Mouse (Mus musculus): ENCODE results near the gene Cd46.
A peak's percentile ranks its signal among the peaks of the same experiment; 100 is the strongest.

Gene Cd46

DNA sequence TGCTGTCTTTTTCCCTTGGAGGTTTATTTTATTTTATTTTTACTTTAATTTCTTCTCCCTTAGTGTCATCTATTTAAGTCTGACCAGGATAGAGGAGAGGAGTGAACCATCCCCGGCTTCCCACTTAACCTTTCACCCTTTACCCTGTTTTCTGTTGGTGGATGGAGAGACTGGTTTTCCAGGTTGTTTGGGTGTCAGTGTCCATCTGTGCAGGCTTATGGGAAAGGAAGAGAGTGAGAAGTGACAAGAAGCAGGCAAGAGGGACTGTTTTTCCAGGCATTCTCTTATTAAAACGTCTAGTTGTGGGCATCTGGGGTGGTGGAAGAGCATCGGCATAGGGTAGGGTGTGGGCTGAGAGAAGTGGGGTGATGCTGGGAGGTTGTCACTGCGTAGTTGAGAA, 74.4 kb downstream of the Cd46 start:
- DNase-seq, result no peak

DNA sequence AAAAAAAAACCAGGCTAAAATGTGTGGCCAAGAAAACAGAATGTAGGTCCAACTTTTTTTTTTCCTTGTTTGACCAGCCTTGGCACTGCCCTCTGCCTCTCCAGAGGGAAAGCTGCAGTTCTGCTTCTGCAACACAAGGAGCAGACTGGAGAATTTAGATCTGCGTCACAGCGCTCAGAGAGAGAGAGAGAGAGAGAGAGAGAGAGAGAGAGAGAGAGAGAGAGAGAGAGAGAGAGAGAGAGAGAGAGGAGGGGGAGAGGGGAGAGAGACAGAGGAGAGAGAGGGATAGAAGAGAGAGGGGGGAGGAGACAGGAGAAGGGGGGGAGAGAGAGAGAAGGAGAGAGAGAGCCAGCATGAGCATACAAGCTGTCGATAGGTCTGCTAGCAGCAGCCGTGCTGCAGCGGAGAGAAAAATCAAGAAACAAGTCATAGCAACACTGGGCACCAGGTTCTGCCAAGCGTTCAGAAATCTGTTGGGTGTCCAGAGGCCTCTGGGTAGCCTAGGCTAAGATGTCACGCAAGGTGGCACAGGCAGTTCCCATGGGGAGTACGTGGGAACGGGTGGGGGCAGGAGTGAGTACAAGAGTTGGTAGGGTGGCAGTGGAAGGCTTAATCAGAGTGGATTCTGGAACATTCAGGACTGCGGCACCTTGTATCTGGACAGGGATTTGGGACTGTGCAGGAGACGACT, 75.1 kb downstream of the Cd46 start:
- peak; percentile 44 for DNase-seq

DNA sequence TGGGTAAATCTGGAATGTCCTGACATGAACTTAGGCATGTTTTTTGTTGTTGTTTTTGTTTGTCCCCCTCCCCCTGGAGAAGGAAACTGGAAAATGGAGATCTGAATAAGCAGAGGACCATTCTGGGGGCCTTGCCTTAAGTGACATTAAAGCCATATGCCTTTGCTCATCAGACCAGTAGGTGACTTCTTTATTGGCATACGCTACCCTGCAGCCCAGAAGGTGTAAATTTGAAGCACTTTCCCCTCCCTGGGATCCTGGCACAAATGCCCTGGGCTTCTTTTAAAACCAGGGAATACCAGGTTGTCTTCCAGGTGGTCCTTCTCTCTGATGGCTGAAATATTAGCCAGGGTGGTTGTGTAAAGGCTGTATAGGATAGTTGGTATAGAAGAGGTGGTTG, 76.8 kb downstream of the Cd46 start:
- no peak for DNase-seq

DNA sequence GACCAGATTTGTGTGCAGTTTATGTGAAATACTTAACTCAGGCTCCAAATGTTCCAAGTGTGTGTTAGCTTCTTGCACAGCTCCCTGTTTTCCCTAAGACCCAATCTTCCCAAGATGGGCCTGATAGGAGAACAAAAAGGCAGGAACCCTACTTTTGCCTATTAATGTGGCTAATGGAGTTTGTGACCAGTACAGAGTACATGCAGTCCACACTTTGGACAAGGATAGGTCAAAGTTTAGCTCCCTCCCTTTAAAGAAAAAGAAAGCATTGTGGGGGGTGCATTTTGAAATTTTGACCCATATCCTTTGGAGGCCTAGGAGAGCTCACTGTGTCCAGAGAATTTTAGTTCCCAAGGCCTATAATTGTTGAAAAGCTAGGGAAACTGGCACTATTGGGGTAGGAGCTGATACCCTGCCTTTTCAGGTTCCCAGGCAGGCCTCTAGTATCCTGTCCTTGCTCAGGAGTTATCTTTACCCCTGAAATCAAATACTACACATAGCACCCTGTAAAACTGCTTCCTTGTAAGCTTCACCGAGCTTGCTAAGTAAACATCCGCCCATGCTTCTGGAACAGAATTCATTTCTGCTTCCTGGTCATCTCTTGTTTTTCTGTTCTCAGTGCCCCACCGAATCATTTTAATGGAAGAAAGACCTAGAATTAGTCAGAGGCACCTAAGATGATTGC, 77.7 kb downstream of the Cd46 start:
- DNase-seq, result no peak

DNA sequence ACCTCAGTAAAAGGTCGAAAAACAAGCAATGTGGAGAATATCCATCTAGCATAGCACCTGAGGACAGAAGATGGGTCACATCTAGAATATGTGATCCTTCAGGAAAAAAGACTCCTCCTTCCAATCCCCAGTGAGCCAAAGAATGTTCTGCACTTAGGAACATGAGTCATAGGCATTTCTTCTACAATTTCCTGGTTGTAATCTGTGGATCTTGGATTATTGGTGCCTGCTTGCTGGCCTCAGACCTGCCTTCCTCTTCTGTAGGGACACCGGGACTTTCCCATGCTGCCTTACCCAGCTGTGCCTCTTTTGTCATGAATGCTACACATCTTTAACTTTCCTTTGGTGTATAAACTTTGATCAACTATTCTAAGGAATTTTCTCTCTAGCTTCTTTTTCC, 79.5 kb downstream of the Cd46 start:
- no peak for DNase-seq

DNA sequence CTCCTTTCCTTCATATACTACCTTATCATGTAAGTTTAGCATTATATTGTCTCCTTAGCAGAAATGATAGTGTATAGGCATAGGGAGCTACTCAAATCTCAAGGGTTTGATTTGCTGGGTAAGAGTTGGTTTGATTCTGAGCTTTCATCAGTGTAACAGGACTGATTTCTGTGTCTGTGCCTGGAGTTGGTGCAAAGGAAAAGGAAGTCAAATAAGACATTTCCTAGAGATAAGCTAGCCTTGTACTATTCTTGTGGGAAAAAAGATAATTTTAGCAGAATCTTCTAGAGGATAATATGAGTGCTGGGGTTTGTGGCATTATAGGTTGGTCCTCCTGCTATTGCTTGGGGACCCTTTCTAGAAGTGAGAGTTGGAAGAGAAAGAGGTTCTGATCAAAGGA, 85.8 kb downstream of the Cd46 start:
- no peak for DNase-seq

DNA sequence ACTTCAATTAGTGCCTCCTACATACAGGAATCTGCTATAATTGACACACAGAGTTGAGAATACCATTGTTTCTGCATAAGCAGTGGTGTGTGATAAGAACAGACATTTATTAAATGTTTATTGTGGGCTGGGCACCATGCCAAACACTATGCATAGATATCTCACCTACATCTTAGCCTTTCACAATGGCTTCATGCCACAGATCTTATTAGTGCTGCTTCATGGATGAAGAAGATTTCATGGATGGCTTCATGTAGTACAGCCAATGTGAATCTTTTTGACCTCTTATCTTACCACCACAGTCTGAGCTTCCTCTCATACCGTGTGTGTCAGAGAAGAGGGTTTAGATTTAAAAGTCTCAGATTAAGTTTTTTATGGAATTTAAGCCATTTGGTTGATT, 87.9 kb downstream of the Cd46 start:
- DNase-seq, result no peak

DNA sequence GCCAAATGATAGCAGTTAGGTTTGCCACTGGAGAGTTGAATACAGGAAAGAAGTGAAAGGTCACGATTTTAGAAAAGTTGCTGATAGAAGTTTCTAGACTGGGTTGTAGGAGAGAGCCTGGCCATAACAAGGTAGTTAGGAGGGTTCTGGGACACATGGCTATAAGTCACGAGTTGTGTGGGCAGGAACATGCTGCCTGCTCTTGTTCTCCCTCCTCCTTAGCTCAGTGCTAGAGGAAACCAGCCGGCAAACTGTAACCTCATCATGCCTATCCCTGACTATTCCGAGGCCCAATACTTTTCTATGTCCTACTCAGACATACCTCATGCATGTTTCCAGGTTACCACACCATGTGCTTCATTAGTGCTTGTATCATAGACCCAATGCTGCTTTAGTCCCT, 88.7 kb downstream of the Cd46 start:
- DNase-seq, result no peak

DNA sequence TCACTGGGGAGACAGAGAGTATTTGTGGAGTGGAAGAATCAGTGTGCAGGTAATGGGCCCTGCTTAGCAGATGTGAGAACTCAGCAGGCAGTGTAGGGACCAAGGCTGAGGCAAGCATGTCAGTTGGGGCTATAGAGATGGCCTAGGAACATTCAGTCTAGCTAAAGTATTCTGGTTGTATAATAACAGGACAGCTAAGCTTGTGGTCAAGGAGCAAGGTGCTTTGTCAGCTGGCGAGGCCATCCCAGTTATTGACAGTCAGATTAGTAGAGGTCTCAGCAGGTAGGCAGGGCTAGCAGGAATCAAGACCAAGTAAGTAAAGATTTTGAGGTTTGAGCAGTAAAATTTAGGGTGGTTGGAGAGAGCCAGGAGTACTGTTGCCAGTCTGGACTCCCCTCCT, 93.7 kb downstream of the Cd46 start:
- DNase-seq, result no peak

DNA sequence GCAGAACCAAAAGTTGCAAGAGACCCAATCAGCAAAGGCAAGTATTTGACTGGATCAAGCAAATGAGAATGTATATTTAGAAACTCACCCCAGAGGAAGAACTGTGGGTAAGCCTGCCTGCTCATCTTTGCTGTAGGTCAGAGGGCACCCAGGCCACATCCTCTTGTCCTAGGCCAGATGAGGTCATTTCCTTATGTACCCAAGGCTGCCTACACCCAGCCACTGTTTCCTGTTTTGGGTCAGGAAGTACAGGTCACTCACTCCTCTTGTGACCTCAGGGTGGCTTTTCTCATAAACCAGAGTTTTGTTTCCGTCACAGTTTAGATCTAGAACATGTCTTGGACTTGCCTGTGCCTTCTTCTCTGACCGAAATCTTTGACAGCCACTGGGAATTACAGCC, 96.9 kb downstream of the Cd46 start:
- DNase-seq, result no peak

DNA sequence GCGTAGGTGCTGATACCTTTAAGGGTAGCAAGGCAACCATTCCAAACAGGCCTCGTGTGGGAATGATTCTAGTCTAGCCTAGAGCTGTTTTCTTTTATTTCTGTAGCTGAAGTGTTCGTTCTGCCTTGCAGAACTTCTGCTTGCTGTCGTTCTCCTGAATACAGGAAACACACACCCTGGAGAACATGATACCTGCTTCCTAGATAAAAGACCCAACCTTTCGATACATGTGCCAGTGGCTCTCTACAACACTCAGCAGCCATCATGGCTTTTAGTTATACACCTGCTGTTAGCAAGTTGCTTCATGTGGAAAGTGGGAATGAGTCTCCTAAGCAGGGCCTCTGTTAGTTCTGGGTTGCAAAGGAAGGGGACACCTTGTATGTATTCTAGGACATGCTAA, 97.8 kb downstream of the Cd46 start:
- no peak for DNase-seq

DNA sequence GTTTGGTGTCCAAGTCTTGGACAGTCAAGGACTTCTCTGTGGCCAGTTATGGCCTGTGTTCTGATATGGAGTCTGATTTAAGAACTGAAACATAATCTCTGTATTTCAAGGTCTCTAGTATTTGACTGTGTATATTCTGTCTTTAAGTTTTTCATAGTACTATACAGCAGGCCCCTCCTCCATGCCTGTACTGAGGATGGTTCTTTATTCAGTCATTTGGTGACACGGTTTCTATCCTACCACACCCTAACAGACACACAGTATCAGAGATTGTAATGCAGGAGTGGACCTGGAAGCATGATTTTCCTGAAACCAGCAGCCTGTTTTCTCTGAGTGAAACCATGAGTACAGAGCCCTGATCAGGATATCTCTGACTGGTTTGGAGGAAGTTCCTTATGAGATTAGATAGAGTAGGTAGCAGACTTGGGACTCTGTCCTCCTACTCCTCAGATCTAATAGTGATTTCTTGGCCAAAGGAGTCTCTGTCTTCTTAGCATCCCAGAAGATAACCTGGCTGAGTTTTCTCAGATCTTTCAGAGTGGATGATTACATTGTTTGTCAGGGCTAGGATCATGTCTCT, 98.5 kb downstream of the Cd46 start:
- no peak for DNase-seq

DNA sequence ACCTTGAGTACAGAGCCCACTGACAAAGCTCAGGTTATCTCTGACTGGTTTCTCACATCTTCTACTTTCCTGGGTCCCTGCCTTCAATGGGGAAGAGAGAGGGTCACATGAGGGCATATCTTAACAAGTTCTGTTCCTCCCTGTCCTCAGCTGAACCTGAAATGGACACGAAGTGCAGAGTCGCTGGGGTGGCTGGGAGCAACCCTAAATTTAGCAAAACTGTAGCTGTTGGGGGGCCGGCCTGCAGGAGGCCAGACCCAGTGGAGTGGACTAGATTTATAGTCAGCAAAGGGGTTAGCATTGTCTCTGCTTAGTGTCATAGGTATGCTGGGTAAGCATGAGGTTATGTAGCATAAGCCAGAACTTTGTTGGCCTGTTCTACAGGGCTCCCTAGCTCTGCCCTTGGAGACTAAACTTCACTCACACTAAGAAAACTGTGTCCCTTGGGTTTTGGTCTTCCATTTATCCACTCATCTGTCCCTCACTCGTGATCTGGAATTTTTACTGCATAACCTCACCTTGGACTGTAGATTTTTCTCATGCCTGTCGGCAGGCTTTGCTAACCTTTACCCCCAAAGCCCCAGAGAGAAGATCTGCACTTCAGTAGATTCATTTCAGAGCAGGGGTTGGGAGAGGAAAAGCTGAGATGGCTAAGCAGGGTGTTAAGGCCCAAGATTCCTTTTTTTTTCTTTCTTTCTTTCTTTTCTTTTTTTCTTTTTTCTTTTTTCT, 99.3 kb downstream of the Cd46 start:
- no peak for DNase-seq

DNA sequence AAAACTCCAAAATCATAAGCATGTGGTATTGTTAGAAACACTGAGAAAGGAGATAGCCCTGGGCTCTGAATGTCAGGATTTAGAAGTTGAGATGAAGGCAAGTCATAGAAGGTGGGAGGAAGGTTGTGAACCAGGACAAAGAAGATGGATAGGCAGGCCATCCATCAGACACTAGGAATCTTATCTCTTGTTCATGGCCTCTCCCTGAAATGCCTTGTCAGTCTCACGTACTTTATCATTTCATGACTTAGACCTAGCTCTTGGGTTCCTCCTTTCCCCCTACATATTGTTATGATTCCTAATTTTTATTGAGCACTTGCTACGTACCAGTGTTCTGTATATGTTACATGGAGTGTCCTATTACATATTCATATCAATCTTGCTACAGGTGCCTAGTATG, 100.4 kb downstream of the Cd46 start:
- DNase-seq, result no peak

DNA sequence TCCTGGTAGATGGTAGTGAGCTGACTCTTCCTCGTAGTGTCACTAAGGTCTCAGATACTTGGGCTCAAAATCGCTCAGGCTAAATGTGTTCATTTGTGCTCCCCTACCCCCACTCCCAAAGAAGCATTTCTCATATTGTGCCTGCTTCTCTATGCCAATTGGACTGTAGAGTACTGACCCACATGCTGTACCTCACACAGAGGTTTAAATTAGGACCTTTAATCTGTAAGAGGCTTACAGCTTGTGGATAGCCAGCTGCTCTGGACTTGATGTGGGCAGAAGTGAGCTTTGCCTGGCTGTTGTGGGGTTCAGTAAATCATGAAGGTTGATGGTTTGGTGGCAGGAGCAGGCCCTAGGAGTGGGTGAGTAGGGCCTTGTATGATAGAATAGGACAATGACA, 101.1 kb downstream of the Cd46 start:
- DNase-seq, result no peak

DNA sequence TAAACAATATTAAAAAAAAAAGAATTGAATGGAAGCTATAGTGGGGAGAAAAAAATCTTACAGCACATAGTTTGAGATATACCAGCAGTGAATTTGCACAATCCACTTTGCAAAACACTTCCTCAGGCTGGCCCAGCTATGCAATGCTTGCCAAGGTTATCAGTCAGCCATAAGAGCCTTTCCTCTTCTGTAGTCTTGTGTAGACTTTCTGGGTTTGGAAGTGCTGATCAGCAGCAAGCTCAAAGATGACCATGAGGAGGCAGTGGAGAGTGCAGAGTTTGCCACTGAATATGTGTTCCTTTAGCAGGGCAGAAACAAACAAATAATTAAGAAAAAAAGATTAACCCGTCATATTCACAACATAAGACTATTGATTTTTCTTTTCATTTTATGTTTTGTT, 103.0 kb downstream of the Cd46 start:
- no peak for DNase-seq

Measured in right cerebral cortex, postnatal 14 days (tissue).